Mouse (Mus musculus) neural tube, embryonic 11.5 days (tissue): ENCODE data around the gene Garnl3. TPM values are rescaled to one million over a fixed set of nuclear protein-coding genes. Genes with fewer than 3 reads are reported as not detected.

Experiments
- ATAC-seq: fragments of 200-750 bp; cut with Nextera tagmentation; 2 replicates; pipeline ENCODE4 v1.8.0; 2017; ENCODE audit warnings: moderate number of reproducible peaks, mild to moderate bottlenecking, moderate TSS enrichment, moderate library complexity; ENCODE audit not compliant: insufficient read depth, low FRiP score, low TSS enrichment
- DNase-seq: peaks from one replicate; pipeline ENCODE4 v3.0.0-alpha.2; 2015; ENCODE audit warnings: low spot score
- H3K27ac ChIP-seq: fragments of 300-500 bp; sonication (generic); 2 replicates; pipeline ENCODE4 v1.5.1; 2014; ENCODE audit warnings: low read depth, mild to moderate bottlenecking, low read length
- H3K27me3 ChIP-seq: fragments of 300-500 bp; sonication (generic); 2 replicates; pipeline ENCODE4 v1.6.1; 2014; ENCODE audit warnings: mild to moderate bottlenecking, low read length, mixed read lengths; ENCODE audit not compliant: control insufficient read depth, insufficient read depth
- H3K36me3 ChIP-seq: fragments of 300-500 bp; sonication (generic); 2 replicates; pipeline ENCODE4 v1.6.1; 2014; ENCODE audit warnings: mild to moderate bottlenecking, low read length, moderate library complexity, mixed read lengths; ENCODE audit not compliant: control insufficient read depth, insufficient read depth
- H3K4me1 ChIP-seq: fragments of 300-500 bp; sonication (generic); 2 replicates; pipeline ENCODE4 v1.6.1; 2014; ENCODE audit warnings: low read length, mixed read lengths; ENCODE audit not compliant: control insufficient read depth, insufficient read depth
- H3K4me2 ChIP-seq: fragments of 300-500 bp; sonication (generic); 2 replicates; pipeline ENCODE4 v1.6.1; 2014; ENCODE audit warnings: low read depth, mild to moderate bottlenecking, moderate library complexity
- H3K4me3 ChIP-seq: fragments of 300-500 bp; sonication (generic); 2 replicates; pipeline ENCODE4 v1.5.1; 2014; ENCODE audit warnings: low read depth, low read length
- H3K9ac ChIP-seq: fragments of 300-500 bp; sonication (generic); 2 replicates; pipeline ENCODE4 v1.6.1; 2014; ENCODE audit warnings: mild to moderate bottlenecking, low read length
- H3K9me3 ChIP-seq: fragments of 300-500 bp; sonication (generic); 2 replicates; pipeline ENCODE4 v1.6.1; 2016; ENCODE audit warnings: low read length; ENCODE audit not compliant: control insufficient read depth
- WGBS: fragments of 180-500 bp; shearing (Covaris S2); extraction: QIAGEN DNeasy Blood & Tissue Kit; methylation state at CpG from one replicate; pipeline ENCODE4 v1.1.7; 2014; 5-methylcytosine and 5-hydroxymethylcytosine counted together
- polyA plus RNA-seq: library from polyadenylated mRNA; unstranded; fragments of >200 nt; fragmentation: Nextera tagmentation; extraction: Ambion mirVana; gene quantifications from 2 replicates; pipeline ENCODE4 v1.2.1, GENCODE M21; 2014

Gene Garnl3
- polyA plus RNA-seq, 1 experiment from 2014 or later: 13.3 TPM

DNA sequence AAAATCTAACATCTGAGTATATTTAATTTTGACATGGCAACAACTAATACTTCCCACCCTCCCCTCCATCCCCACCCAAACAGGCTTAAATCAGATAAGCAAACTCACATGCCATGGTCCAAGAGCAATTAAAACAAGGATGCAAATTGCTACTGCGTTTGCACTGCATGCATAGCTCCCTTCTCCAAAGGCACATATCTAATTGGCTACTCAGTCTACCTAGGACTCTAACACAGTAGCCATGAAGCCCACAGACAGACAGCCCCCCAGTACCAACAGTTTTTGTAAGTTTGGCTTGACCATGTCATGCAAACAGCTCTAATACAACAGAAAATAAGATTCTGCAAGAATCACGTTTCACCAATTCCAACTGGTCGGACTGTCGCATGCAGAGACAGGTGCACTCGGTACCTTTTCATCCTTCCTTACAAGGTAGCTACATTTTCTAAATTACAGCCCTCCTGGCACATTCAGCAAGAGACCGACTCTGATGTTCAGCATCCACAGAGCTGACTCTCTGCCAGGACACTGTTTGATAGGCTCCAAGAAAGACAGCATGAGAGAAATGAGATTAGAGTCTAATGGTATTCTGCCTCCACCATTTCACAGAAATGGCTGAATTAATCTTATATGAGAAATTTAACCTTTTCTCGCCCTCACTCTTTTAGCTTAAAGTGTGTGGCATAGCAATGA lies 44.6 kb downstream of the Garnl3 start:
- Histone ChIP-seq H3K27ac (no peak overlapping the region), H3K4me2 (no peak overlapping the region), H3K27me3 (no peaks in the 10 kb centered on the region), H3K9ac (no peak overlapping the region), H3K9me3 (no peaks in the 10 kb centered on the region), H3K4me1 (no peaks in the 10 kb centered on the region), H3K36me3 (no peaks in the 10 kb centered on the region), H3K4me3 (no peak overlapping the region)
- WGBS: 81% methylated on average over 7 of the region's 7 CpGs
- DNase-seq (no peak), ATAC-seq (no peak)

GRCm38 (mm10) chr2:33086016-33086596 lies 45.3 kb downstream of the Garnl3 start:
- H3K27me3 ChIP-seq: no peaks in the 10 kb centered on the region
- no peak for ATAC-seq
- no peaks in the 10 kb centered on the region for H3K4me1 ChIP-seq
- H3K4me2 ChIP-seq: no peak overlapping the region
- 67% methylated on average over 7 of the region's 7 CpGs for WGBS
- no peaks in the 10 kb centered on the region for H3K36me3 ChIP-seq
- H3K27ac ChIP-seq: no peak overlapping the region
- H3K9me3 ChIP-seq: no peaks in the 10 kb centered on the region
- no peak overlapping the region for H3K9ac ChIP-seq
- no peak for DNase-seq
- H3K4me3 ChIP-seq: no peak overlapping the region

DNA sequence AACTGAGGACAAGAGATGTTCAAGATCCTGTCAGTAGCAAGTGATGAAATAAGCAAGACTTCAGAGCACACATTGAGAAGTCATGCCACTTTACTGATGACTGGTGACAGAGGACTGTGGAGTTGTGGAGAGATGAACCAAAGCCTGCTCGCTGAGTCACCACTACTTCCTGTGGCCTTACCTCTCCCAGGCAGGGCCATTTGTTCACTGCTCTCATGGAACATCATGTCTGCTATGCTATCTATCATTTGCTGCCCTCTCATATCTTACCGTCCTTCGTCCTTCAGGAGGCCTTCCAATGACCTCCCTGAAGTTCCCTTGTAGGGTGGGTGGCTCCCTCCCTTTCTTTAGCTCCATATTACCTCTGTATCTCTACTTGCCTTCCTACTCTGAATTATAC lies 47.2 kb downstream of the Garnl3 start:
- H3K27ac ChIP-seq: no peak overlapping the region
- DNase-seq (no peak), ATAC-seq (no peak)
- no peak overlapping the region for H3K9ac ChIP-seq
- WGBS: 80% methylated on average over 3 of the region's 3 CpGs
- no peak overlapping the region for H3K4me3 ChIP-seq
- H3K4me2 ChIP-seq: no peak overlapping the region
- no peaks in the 10 kb centered on the region for H3K27me3 ChIP-seq
- no peaks in the 10 kb centered on the region for H3K36me3 ChIP-seq
- H3K9me3 ChIP-seq: no peaks in the 10 kb centered on the region
- no peaks in the 10 kb centered on the region for H3K4me1 ChIP-seq

DNA sequence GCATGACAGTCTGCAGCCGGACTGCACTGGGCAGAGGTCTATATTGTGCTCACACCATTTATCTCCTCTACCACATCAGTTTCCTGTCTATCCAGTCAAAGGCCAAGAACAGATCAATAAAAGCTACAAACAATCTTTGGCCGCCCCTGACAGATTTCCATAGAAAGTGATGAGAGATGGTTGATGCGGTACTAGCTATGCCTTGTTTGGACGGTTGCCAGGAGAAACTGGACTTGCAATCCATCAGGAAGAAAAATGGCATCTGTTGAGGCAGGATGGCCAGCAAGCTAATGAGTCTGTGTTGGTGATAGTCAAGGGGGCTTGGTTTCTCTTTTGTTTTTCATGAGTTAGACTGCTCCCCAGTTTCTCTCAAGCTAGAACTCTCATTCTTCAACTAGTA lies 51.3 kb downstream of the Garnl3 start:
- Histone ChIP-seq H3K4me1 (no peaks in the 10 kb centered on the region), H3K4me3 (no peak overlapping the region), H3K36me3 (no peaks in the 10 kb centered on the region), H3K27ac (no peak overlapping the region), H3K9me3 (no peaks in the 10 kb centered on the region), H3K9ac (no peak overlapping the region), H3K4me2 (no peak overlapping the region), H3K27me3 (no peaks in the 10 kb centered on the region)
- DNase-seq: peak; percentile 25
- no peak for ATAC-seq
- WGBS: 59% methylated on average over 4 of the region's 4 CpGs

GRCm38 (mm10) chr2:33077252-33077651 lies 54.2 kb downstream of the Garnl3 start:
- H3K9me3 ChIP-seq: no peaks in the 10 kb centered on the region
- H3K4me3 ChIP-seq: no peak overlapping the region
- no peak overlapping the region for H3K27ac ChIP-seq
- no peak overlapping the region for H3K9ac ChIP-seq
- ATAC-seq (no peak), DNase-seq (no peak)
- WGBS: 35% methylated on average over 3 of the region's 3 CpGs
- H3K4me2 ChIP-seq: no peak overlapping the region
- no peaks in the 10 kb centered on the region for H3K27me3 ChIP-seq
- no peaks in the 10 kb centered on the region for H3K36me3 ChIP-seq
- no peaks in the 10 kb centered on the region for H3K4me1 ChIP-seq

DNA sequence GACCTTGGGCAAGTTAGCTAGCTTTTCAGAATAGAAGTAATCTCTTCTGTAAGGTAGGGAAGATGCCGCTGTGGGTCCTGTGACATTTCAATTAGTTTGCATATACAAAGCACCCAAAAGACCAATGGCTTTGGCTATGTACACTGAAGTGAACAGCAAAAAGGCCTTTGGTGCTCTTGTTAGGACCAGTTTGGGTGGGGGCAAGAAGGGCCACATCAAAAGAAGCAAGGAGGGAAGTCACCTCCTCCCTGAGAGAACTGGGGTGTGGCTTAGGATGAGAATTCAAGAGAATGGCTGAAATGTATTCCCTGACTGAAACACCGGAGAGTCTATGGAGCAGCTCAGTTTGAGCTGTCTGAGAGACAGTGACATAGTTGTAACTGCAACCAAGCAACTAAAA lies 56.5 kb downstream of the Garnl3 start:
- Histone ChIP-seq H3K4me3 (no peak overlapping the region), H3K27ac (no peak overlapping the region), H3K9me3 (no peaks in the 10 kb centered on the region), H3K27me3 (no peaks in the 10 kb centered on the region), H3K4me1 (no peaks in the 10 kb centered on the region; the same call in 1 of the 2 replicates), H3K36me3 (no peaks in the 10 kb centered on the region), H3K4me2 (no peak overlapping the region), H3K9ac (no peak overlapping the region)
- WGBS: 62% methylated on average over 2 of the region's 2 CpGs
- ATAC-seq: no peak
- no peak for DNase-seq

- DNase-seq: no peak
- Histone ChIP-seq H3K27me3 (no peaks in the 10 kb centered on the region), H3K9ac (no peak overlapping the region), H3K4me2 (no peak overlapping the region), H3K36me3 (no peaks in the 10 kb centered on the region), H3K4me1 (no peaks in the 10 kb centered on the region; the same call in 1 of the 2 replicates), H3K4me3 (no peak overlapping the region), H3K27ac (no peak overlapping the region), H3K9me3 (no peaks in the 10 kb centered on the region)
- no peak for ATAC-seq
- WGBS: 71% methylated on average over 3 of the region's 3 CpGs
Measured at GRCm38 (mm10) chr2:33074188-33074587, 57.3 kb downstream of the Garnl3 start.

GRCm38 (mm10) chr2:33072333-33072732 lies 59.1 kb downstream of the Garnl3 start:
- Histone ChIP-seq H3K36me3 (no peaks in the 10 kb centered on the region), H3K4me3 (no peak overlapping the region), H3K9me3 (no peaks in the 10 kb centered on the region), H3K9ac (no peak overlapping the region), H3K27me3 (no peaks in the 10 kb centered on the region), H3K4me1 (no peaks in the 10 kb centered on the region; the same call in 1 of the 2 replicates), H3K27ac (no peak overlapping the region), H3K4me2 (no peak overlapping the region)
- no peak for ATAC-seq
- WGBS: 68% methylated on average over 2 of the region's 2 CpGs
- DNase-seq: no peak

GRCm38 (mm10) chr2:33065610-33066009 lies 65.8 kb downstream of the Garnl3 start:
- no peaks in the 10 kb centered on the region for H3K36me3 ChIP-seq
- no peaks in the 10 kb centered on the region for H3K4me1 ChIP-seq
- DNase-seq: no peak
- no peaks in the 10 kb centered on the region for H3K27me3 ChIP-seq
- WGBS: 77% methylated on average over 1 of the region's 1 CpGs
- H3K27ac ChIP-seq: no peak overlapping the region
- H3K9ac ChIP-seq: no peak overlapping the region
- H3K4me2 ChIP-seq: no peak overlapping the region
- no peak for ATAC-seq
- no peak overlapping the region for H3K4me3 ChIP-seq
- no peaks in the 10 kb centered on the region for H3K9me3 ChIP-seq
